Mouse (Mus musculus) forebrain, embryonic 12.5 days (tissue): ENCODE measurements around the gene Sclt1. TPM values are rescaled to one million over a fixed set of nuclear protein-coding genes. Genes with fewer than 3 reads are reported as not detected.

Experiments
- ATAC-seq: fragments of 200-750 bp; cut with Nextera tagmentation; 2 replicates; pipeline ENCODE4 v1.8.0; 2017; ENCODE audit warnings: moderate TSS enrichment; ENCODE audit not compliant: low FRiP score
- H3K27ac ChIP-seq: fragments of 300-500 bp; sonication (generic); 2 replicates; pipeline ENCODE4 v1.5.1; 2016; ENCODE audit warnings: mild to moderate bottlenecking
- H3K27me3 ChIP-seq: fragments of 300-500 bp; sonication (generic); 2 replicates; pipeline ENCODE4 v1.6.1; 2016; ENCODE audit warnings: mild to moderate bottlenecking
- H3K36me3 ChIP-seq: fragments of 300-500 bp; sonication (generic); replicated peaks from 2 replicates; pipeline ENCODE4 v1.6.1; 2016; ENCODE audit warnings: mild to moderate bottlenecking
- H3K4me1 ChIP-seq: fragments of 300-500 bp; sonication (generic); 2 replicates; pipeline ENCODE4 v1.6.1; 2016
- H3K4me2 ChIP-seq: fragments of 300-500 bp; sonication (generic); 2 replicates; pipeline ENCODE4 v1.6.1; 2016; ENCODE audit warnings: mild to moderate bottlenecking, moderate library complexity
- H3K4me3 ChIP-seq: fragments of 300-500 bp; sonication (generic); replicated peaks from 2 replicates; pipeline ENCODE4 v1.5.1; 2016; ENCODE audit warnings: mild to moderate bottlenecking
- H3K9ac ChIP-seq: fragments of 300-500 bp; sonication (generic); 2 replicates; pipeline ENCODE4 v1.6.1; 2016; ENCODE audit warnings: mild to moderate bottlenecking
- H3K9me3 ChIP-seq: fragments of 300-500 bp; sonication (generic); 2 replicates; pipeline ENCODE4 v1.6.1; 2016
- WGBS: fragments of 180-500 bp; shearing (Covaris S2); methylation state at CpG from one replicate; pipeline ENCODE4 v1.1.7; 2016; 5-methylcytosine and 5-hydroxymethylcytosine counted together
- polyA plus RNA-seq: library from polyadenylated mRNA; unstranded; fragments of >200 nt; fragmentation: Nextera tagmentation; extraction: Ambion mirVana; gene quantifications from 2 replicates; pipeline ENCODE4 v1.2.1, GENCODE M21; 2016

Sclt1 gene
- polyA plus RNA-seq, 1 experiment from 2014 or later = 31.7 TPM

- WGBS = 86% methylated on average over 1 of the region's 1 CpGs
- ATAC-seq = no peak
- Histone ChIP-seq H3K27me3 (no peaks in the 10 kb centered on the region), H3K4me2 (no peak overlapping the region), H3K9me3 (no peaks in the 10 kb centered on the region), H3K36me3 (peaks cover 20% of the 10 kb centered on the region), H3K4me3 (no peak overlapping the region), H3K4me1 (no peaks in the 10 kb centered on the region), H3K9ac (no peak overlapping the region), H3K27ac (no peak overlapping the region)
These were observed 86.7 kb downstream of the Sclt1 start for GRCm38 (mm10) chr3:41655642-41656041.

- H3K27me3 ChIP-seq = no peaks in the 10 kb centered on the region
- H3K4me2 ChIP-seq = no peak overlapping the region
- H3K4me1 ChIP-seq = no peaks in the 10 kb centered on the region
- WGBS = 85% methylated on average over 7 of the region's 7 CpGs
- no peak overlapping the region for H3K9ac ChIP-seq
- no peaks in the 10 kb centered on the region for H3K36me3 ChIP-seq
- no peak overlapping the region for H3K4me3 ChIP-seq
- no peaks in the 10 kb centered on the region for H3K9me3 ChIP-seq
- no peak overlapping the region for H3K27ac ChIP-seq
- no peak for ATAC-seq
These were observed 121.3 kb downstream of the Sclt1 start for GRCm38 (mm10) chr3:41620971-41621370.

GRCm38 (mm10) chr3:41618488-41618887, 123.8 kb downstream of the Sclt1 start:
- no peaks in the 10 kb centered on the region for H3K9me3 ChIP-seq
- no peak overlapping the region for H3K4me2 ChIP-seq
- H3K9ac ChIP-seq = no peak overlapping the region
- peaks cover 13% of the 10 kb centered on the region for H3K36me3 ChIP-seq
- H3K4me3 ChIP-seq = no peak overlapping the region
- H3K4me1 ChIP-seq = no peaks in the 10 kb centered on the region
- no peaks in the 10 kb centered on the region for H3K27me3 ChIP-seq
- no peak overlapping the region for H3K27ac ChIP-seq
- WGBS = 70% methylated on average over 3 of the region's 3 CpGs
- no peak; the same call in 1 of the 2 replicates for ATAC-seq

GRCm38 (mm10) chr3:41618036-41618435, 124.3 kb downstream of the Sclt1 start:
- H3K4me3 ChIP-seq = no peak overlapping the region
- no peaks in the 10 kb centered on the region for H3K9me3 ChIP-seq
- peaks cover 17% of the 10 kb centered on the region for H3K36me3 ChIP-seq
- H3K27me3 ChIP-seq = no peaks in the 10 kb centered on the region
- no peaks in the 10 kb centered on the region for H3K4me1 ChIP-seq
- 67% methylated on average over 3 of the region's 3 CpGs for WGBS
- ATAC-seq = no peak
- H3K9ac ChIP-seq = no peak overlapping the region
- no peak overlapping the region for H3K4me2 ChIP-seq
- H3K27ac ChIP-seq = no peak overlapping the region

- Histone ChIP-seq H3K36me3 (peaks cover 51% of the 10 kb centered on the region), H3K4me2 (no peak overlapping the region), H3K27ac (no peak overlapping the region), H3K9me3 (no peaks in the 10 kb centered on the region), H3K9ac (no peak overlapping the region), H3K4me1 (no peaks in the 10 kb centered on the region), H3K27me3 (no peaks in the 10 kb centered on the region), H3K4me3 (no peak overlapping the region)
- WGBS = 90% methylated on average over 5 of the region's 5 CpGs
- no peak for ATAC-seq
These were observed 127.9 kb downstream of the Sclt1 start for GRCm38 (mm10) chr3:41614230-41614985.

- Histone ChIP-seq H3K9ac (no peak overlapping the region), H3K36me3 (peaks cover 55% of the 10 kb centered on the region), H3K4me2 (no peak overlapping the region), H3K27ac (no peak overlapping the region), H3K9me3 (no peaks in the 10 kb centered on the region), H3K4me3 (no peak overlapping the region), H3K4me1 (no peaks in the 10 kb centered on the region), H3K27me3 (no peaks in the 10 kb centered on the region)
- ATAC-seq = no peak
- 91% methylated on average over 9 of the region's 9 CpGs for WGBS
These were observed 128.6 kb downstream of the Sclt1 start for GRCm38 (mm10) chr3:41613706-41614105.

- no peak overlapping the region for H3K4me2 ChIP-seq
- no peak overlapping the region for H3K4me3 ChIP-seq
- H3K27ac ChIP-seq = no peak overlapping the region
- no peaks in the 10 kb centered on the region for H3K27me3 ChIP-seq
- no peak overlapping the region for H3K9ac ChIP-seq
- H3K9me3 ChIP-seq = no peaks in the 10 kb centered on the region
- 93% methylated on average over 3 of the region's 3 CpGs for WGBS
- H3K4me1 ChIP-seq = no peaks in the 10 kb centered on the region
- peaks cover 60% of the 10 kb centered on the region for H3K36me3 ChIP-seq
- ATAC-seq = no peak
These were observed 130.1 kb downstream of the Sclt1 start for GRCm38 (mm10) chr3:41612211-41612610.

GRCm38 (mm10) chr3:41609071-41609470, 133.2 kb downstream of the Sclt1 start:
- Histone ChIP-seq H3K9me3 (no peaks in the 10 kb centered on the region), H3K27me3 (no peaks in the 10 kb centered on the region), H3K4me3 (no peak overlapping the region), H3K4me2 (no peak overlapping the region), H3K9ac (no peak overlapping the region), H3K27ac (no peak overlapping the region), H3K36me3 (peaks cover 78% of the 10 kb centered on the region), H3K4me1 (peaks cover 6% of the 10 kb centered on the region)
- 93% methylated on average over 5 of the region's 5 CpGs for WGBS
- no peak for ATAC-seq

- Histone ChIP-seq H3K36me3 (peaks cover 63% of the 10 kb centered on the region), H3K9ac (no peak overlapping the region), H3K4me2 (no peak overlapping the region), H3K4me1 (peaks cover 21% of the 10 kb centered on the region), H3K4me3 (no peak overlapping the region), H3K9me3 (no peaks in the 10 kb centered on the region), H3K27ac (no peak overlapping the region), H3K27me3 (no peaks in the 10 kb centered on the region)
- ATAC-seq = no peak
- 93% methylated on average over 8 of the region's 8 CpGs for WGBS
These were observed 134.8 kb downstream of the Sclt1 start for GRCm38 (mm10) chr3:41607467-41607866.

GRCm38 (mm10) chr3:41607050-41607449, 135.3 kb downstream of the Sclt1 start:
- Histone ChIP-seq H3K27me3 (no peaks in the 10 kb centered on the region), H3K36me3 (peaks cover 61% of the 10 kb centered on the region), H3K4me1 (peaks cover 21% of the 10 kb centered on the region), H3K9me3 (no peaks in the 10 kb centered on the region), H3K9ac (no peak overlapping the region), H3K4me2 (no peak overlapping the region), H3K4me3 (no peak overlapping the region), H3K27ac (no peak overlapping the region)
- ATAC-seq = no peak
- 86% methylated on average over 9 of the region's 9 CpGs for WGBS

GRCm38 (mm10) chr3:41606330-41606664, 136.0 kb downstream of the Sclt1 start:
- Histone ChIP-seq H3K27me3 (no peaks in the 10 kb centered on the region), H3K9me3 (no peaks in the 10 kb centered on the region), H3K9ac (no peak overlapping the region), H3K4me2 (no peak overlapping the region), H3K4me3 (no peak overlapping the region), H3K36me3 (peaks cover 58% of the 10 kb centered on the region), H3K4me1 (peaks cover 21% of the 10 kb centered on the region), H3K27ac (no peak overlapping the region)
- ATAC-seq = no peak
- 88% methylated on average over 4 of the region's 4 CpGs for WGBS

GRCm38 (mm10) chr3:41605601-41606329, 136.5 kb downstream of the Sclt1 start:
- ATAC-seq = peak; percentile 42; the same call in 1 of the 2 replicates
- H3K27me3 ChIP-seq = no peaks in the 10 kb centered on the region
- H3K4me1 ChIP-seq = peaks cover 21% of the 10 kb centered on the region
- H3K9me3 ChIP-seq = no peaks in the 10 kb centered on the region
- WGBS = 86% methylated on average over 13 of the region's 13 CpGs
- no peak overlapping the region for H3K4me3 ChIP-seq
- no peak overlapping the region for H3K9ac ChIP-seq
- peaks cover 54% of the 10 kb centered on the region for H3K36me3 ChIP-seq
- no peak overlapping the region for H3K27ac ChIP-seq
- no peak overlapping the region for H3K4me2 ChIP-seq
